Mouse (Mus musculus) liver, embryonic 15.5 days (tissue): ENCODE results near the gene Golgb1. TPM values are rescaled to one million over a fixed set of nuclear protein-coding genes. Genes with fewer than 3 reads are reported as not detected.

Experiments
- ATAC-seq: fragments of 200-750 bp; cut with Nextera tagmentation; 2 replicates; pipeline ENCODE4 v1.8.0; 2017; ENCODE audit warnings: moderate number of reproducible peaks, mild to moderate bottlenecking, moderate library complexity; ENCODE audit not compliant: insufficient read depth
- H3K27ac ChIP-seq: fragments of 300-500 bp; sonication (generic); replicated peaks from 2 replicates; pipeline ENCODE4 v1.5.1; 2015; ENCODE audit warnings: mild to moderate bottlenecking, inconsistent platforms
- H3K27me3 ChIP-seq: fragments of 300-500 bp; sonication (generic); 2 replicates; pipeline ENCODE4 v1.6.1; 2015; ENCODE audit warnings: mild to moderate bottlenecking, inconsistent platforms
- H3K36me3 ChIP-seq: fragments of 300-500 bp; sonication (generic); replicated peaks from 2 replicates; pipeline ENCODE4 v1.6.1; 2015; ENCODE audit warnings: moderate library complexity, mild to moderate bottlenecking, inconsistent platforms
- H3K4me1 ChIP-seq: fragments of 300-500 bp; sonication (generic); replicated peaks from 2 replicates; pipeline ENCODE4 v1.6.1; 2015; ENCODE audit warnings: inconsistent platforms
- H3K4me2 ChIP-seq: fragments of 300-500 bp; sonication (generic); 2 replicates; pipeline ENCODE4 v1.6.1; 2015; ENCODE audit warnings: moderate library complexity, mild to moderate bottlenecking, inconsistent platforms
- H3K4me3 ChIP-seq: fragments of 300-500 bp; sonication (generic); replicated peaks from 2 replicates; pipeline ENCODE4 v1.5.1; 2015; ENCODE audit warnings: mild to moderate bottlenecking, inconsistent platforms
- H3K9ac ChIP-seq: fragments of 300-500 bp; sonication (generic); 2 replicates; pipeline ENCODE4 v1.6.1; 2015; ENCODE audit warnings: moderate library complexity, mild to moderate bottlenecking, inconsistent platforms
- H3K9me3 ChIP-seq: fragments of 300-500 bp; sonication (generic); replicated peaks from 2 replicates; pipeline ENCODE4 v1.6.1; 2016; ENCODE audit warnings: inconsistent platforms
- WGBS: fragments of 180-500 bp; shearing (Covaris S2); methylation state at CpG from one replicate; pipeline ENCODE4 v1.1.7; 2015; ENCODE audit warnings: mixed read lengths; ENCODE audit not compliant: insufficient replicate concordance; 5-methylcytosine and 5-hydroxymethylcytosine counted together
- polyA plus RNA-seq: library from polyadenylated mRNA; unstranded; fragments of >200 nt; fragmentation: Nextera tagmentation; extraction: Ambion mirVana; gene quantifications from 2 replicates; pipeline ENCODE4 v1.2.1, GENCODE M21; 2015

Gene Golgb1
- polyA plus RNA-seq, 1 experiment from 2014 or later: 24.7 TPM

- WGBS: 62% methylated on average over 5 of the region's 5 CpGs
- Histone ChIP-seq H3K9me3 (no peaks in the 10 kb centered on the region), H3K9ac (no peak overlapping the region), H3K4me2 (no peak overlapping the region), H3K36me3 (peaks cover 19% of the 10 kb centered on the region), H3K4me3 (no peak overlapping the region), H3K27me3 (no peaks in the 10 kb centered on the region), H3K4me1 (peaks cover 14% of the 10 kb centered on the region), H3K27ac (no peak overlapping the region)
- ATAC-seq: no peak
These were observed 7.9 kb downstream of the Golgb1 start for GRCm38 (mm10) chr16:36882737-36883343.

DNA sequence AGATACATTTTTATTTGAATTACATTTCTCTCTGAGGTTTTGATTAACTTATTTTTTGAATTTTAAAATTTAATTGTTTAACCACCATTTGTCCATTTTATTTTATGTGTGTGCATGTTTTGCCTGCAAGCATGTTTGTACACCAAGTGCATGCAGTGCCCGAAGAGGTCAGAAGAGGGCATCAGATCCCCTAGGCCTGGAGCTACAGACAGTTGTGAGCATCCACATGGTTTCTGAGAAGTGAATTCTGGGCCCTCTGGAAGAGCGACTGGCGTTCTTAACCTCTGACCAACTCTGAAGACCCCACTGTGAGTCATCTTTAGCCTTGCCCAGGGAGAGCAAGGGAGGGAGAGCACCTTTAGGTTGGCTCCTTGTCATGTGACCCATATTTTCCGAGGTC is 9.9 kb downstream of the Golgb1 start:
- Histone ChIP-seq H3K4me1 (peaks cover 27% of the 10 kb centered on the region), H3K9me3 (no peaks in the 10 kb centered on the region), H3K4me2 (no peak overlapping the region), H3K27ac (no peak overlapping the region), H3K9ac (no peak overlapping the region), H3K27me3 (no peaks in the 10 kb centered on the region), H3K4me3 (no peak overlapping the region), H3K36me3 (peaks cover 36% of the 10 kb centered on the region)
- ATAC-seq: no peak
- 57% methylated on average over 4 of the region's 4 CpGs for WGBS

DNA sequence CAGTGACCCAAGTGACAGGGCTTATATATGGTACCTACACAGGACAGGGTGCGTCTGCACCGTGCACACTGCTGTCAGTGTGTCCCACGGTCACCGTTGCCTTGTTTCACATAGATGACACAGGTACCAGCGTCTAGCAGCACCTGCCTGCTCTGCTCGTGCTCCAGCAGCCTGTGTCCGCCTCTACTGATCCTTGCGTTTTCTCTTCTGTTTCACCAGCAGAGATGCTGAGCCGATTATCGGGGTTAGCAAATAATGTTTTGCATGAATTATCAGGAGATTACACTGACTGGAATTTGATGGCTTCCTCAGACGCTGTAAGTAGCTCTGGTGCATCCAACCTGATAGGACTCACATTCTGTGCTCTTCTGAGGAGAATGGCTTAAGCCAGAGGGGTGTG is 11.0 kb downstream of the Golgb1 start:
- Histone ChIP-seq H3K4me2 (no peak overlapping the region), H3K4me3 (no peak overlapping the region), H3K9me3 (no peaks in the 10 kb centered on the region), H3K4me1 (peaks cover 31% of the 10 kb centered on the region), H3K9ac (no peak overlapping the region), H3K27me3 (no peaks in the 10 kb centered on the region), H3K36me3 (peaks cover 37% of the 10 kb centered on the region), H3K27ac (no peak overlapping the region)
- WGBS: 84% methylated on average over 11 of the region's 11 CpGs
- no peak for ATAC-seq

DNA sequence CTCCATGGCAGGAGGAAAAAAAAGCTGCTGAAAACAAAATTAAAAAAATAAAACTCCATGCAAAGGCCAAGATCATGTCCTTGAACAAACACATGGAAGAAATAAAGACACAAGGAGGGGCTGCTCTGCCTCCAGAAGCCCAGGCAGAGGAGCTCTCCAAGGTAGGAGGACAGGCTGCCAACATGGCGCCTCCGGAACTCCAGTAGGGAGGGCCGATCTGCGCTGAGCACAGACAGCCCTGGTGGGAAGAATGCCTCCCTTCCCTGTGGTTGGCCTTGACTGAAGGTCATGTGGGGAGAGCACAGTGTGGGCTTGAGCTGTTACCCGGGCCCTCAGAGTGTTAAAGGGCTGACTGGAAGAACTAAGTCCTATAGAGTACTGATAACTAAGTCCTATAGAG is 12.6 kb downstream of the Golgb1 start:
- no peak overlapping the region for H3K9ac ChIP-seq
- no peaks in the 10 kb centered on the region for H3K9me3 ChIP-seq
- no peak overlapping the region for H3K27ac ChIP-seq
- ATAC-seq: no peak
- H3K4me2 ChIP-seq: no peak overlapping the region
- peaks cover 47% of the 10 kb centered on the region for H3K4me1 ChIP-seq
- no peak overlapping the region for H3K4me3 ChIP-seq
- H3K36me3 ChIP-seq: peaks cover 43% of the 10 kb centered on the region
- H3K27me3 ChIP-seq: no peaks in the 10 kb centered on the region
- 86% methylated on average over 5 of the region's 5 CpGs for WGBS

- Histone ChIP-seq H3K4me2 (peak overlapping the region; percentile 65), H3K9ac (peak overlapping the region; percentile 57), H3K27me3 (no peaks in the 10 kb centered on the region), H3K27ac (peak overlapping the region; percentile 90), H3K4me1 (peaks cover 61% of the 10 kb centered on the region), H3K36me3 (peaks cover 62% of the 10 kb centered on the region), H3K9me3 (no peaks in the 10 kb centered on the region), H3K4me3 (peak overlapping the region; percentile 25; the same call in 1 of the 2 replicates)
- ATAC-seq: peak; percentile 97
- 28% methylated on average over 3 of the region's 3 CpGs for WGBS
These were observed 15.6 kb downstream of the Golgb1 start for GRCm38 (mm10) chr16:36890559-36890958.

GRCm38 (mm10) chr16:36891415-36891814 is 16.5 kb downstream of the Golgb1 start:
- Histone ChIP-seq H3K9me3 (no peaks in the 10 kb centered on the region), H3K4me3 (no peak overlapping the region), H3K4me2 (peak overlapping the region; percentile 65), H3K4me1 (peaks cover 62% of the 10 kb centered on the region), H3K27ac (peak overlapping the region; percentile 90), H3K27me3 (no peaks in the 10 kb centered on the region), H3K36me3 (peaks cover 63% of the 10 kb centered on the region), H3K9ac (peak overlapping the region; percentile 44; the same call in 1 of the 2 replicates)
- peak; percentile 28 for ATAC-seq
- 51% methylated on average over 4 of the region's 4 CpGs for WGBS

- H3K9ac ChIP-seq: peak overlapping the region; percentile 26; the same call in 1 of the 2 replicates
- no peaks in the 10 kb centered on the region for H3K9me3 ChIP-seq
- peaks cover 63% of the 10 kb centered on the region for H3K4me1 ChIP-seq
- no peaks in the 10 kb centered on the region for H3K27me3 ChIP-seq
- peak; percentile 34 for ATAC-seq
- peak overlapping the region; percentile 90 for H3K27ac ChIP-seq
- no peak overlapping the region for H3K4me3 ChIP-seq
- peak overlapping the region; percentile 45 for H3K4me2 ChIP-seq
- H3K36me3 ChIP-seq: peaks cover 62% of the 10 kb centered on the region
- WGBS: 62% methylated on average over 10 of the region's 10 CpGs
These were observed 18.4 kb downstream of the Golgb1 start for GRCm38 (mm10) chr16:36893317-36893716.

DNA sequence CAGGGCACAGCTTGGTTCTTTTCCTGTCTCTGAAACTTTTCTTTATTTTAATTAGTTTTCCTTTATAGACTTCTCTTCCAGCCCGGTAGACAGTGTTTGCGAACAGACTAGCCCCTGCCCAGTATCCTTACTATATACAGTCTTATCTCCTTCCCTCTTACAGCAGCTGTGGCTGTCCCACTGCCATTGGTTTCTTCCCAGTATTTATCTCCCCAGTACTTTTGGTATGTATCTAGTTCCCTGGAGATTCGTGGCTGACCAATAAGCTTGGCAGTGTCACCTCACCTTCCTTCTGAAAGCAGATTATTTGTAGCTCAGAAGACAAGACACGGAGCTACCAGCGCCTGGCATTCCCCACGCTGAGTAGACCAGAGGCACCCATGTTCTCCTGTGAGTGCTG is 21.8 kb downstream of the Golgb1 start:
- peak; percentile 56 for ATAC-seq
- Histone ChIP-seq H3K4me2 (0 out of 2 replicates have a peak overlapping the region, but pooled peaks have one; percentile 4), H3K27ac (peak overlapping the region; percentile 49), H3K9me3 (no peaks in the 10 kb centered on the region), H3K4me1 (peaks cover 32% of the 10 kb centered on the region), H3K9ac (no peak overlapping the region), H3K27me3 (no peaks in the 10 kb centered on the region), H3K36me3 (peaks cover 74% of the 10 kb centered on the region), H3K4me3 (no peak overlapping the region)
- 55% methylated on average over 6 of the region's 6 CpGs for WGBS

GRCm38 (mm10) chr16:36903156-36903555 is 28.2 kb downstream of the Golgb1 start:
- Histone ChIP-seq H3K4me2 (no peak overlapping the region), H3K27me3 (no peaks in the 10 kb centered on the region), H3K4me3 (no peak overlapping the region), H3K9ac (no peak overlapping the region), H3K9me3 (no peaks in the 10 kb centered on the region), H3K4me1 (no peaks in the 10 kb centered on the region), H3K27ac (no peak overlapping the region), H3K36me3 (peaks cover 60% of the 10 kb centered on the region)
- no peak for ATAC-seq
- WGBS: 82% methylated on average over 5 of the region's 5 CpGs

DNA sequence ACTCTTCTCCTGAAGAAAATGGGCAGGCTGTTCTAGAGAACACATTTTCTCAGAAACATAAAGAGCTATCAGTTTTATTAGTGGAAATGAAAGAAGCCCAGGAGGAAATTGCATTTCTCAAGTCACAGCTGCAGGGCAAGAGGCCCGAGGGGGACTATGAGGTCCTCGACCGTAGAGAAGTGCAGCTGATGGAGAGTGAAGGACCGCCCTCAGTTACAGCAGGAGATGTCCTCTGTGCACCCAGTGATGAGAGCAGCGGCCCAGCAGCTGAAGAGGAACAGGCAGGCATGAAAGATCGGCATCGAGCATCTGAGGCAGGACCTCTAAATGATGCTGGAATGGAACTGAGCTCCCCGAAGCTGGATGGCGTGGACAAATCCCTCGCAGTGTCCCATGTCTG is 37.0 kb downstream of the Golgb1 start:
- no peaks in the 10 kb centered on the region for H3K4me1 ChIP-seq
- H3K36me3 ChIP-seq: peaks cover 59% of the 10 kb centered on the region
- H3K4me3 ChIP-seq: no peak overlapping the region
- H3K9me3 ChIP-seq: no peaks in the 10 kb centered on the region
- WGBS: 82% methylated on average over 10 of the region's 10 CpGs
- H3K4me2 ChIP-seq: no peak overlapping the region
- no peak overlapping the region for H3K27ac ChIP-seq
- no peaks in the 10 kb centered on the region for H3K27me3 ChIP-seq
- no peak for ATAC-seq
- no peak overlapping the region for H3K9ac ChIP-seq

DNA sequence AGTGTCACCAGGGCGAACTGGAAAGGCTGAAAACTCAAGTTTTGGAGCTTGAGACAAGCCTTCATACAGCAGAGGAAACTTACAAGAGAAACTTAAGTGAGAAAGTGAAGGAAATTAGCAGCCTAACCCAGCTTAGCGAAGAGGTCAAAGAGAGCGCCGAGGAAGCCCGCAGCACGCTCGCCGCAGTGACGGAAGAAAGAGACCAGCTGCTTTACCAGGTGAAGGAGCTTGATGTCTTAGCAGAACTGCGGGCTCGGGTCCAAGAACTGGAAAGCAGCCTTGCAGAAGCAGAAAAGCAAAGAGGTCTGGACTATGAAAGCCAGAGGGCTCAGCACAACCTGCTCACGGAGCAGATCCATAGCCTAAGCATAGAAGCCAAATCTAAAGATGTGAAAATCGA is 37.4 kb downstream of the Golgb1 start:
- peaks cover 58% of the 10 kb centered on the region for H3K36me3 ChIP-seq

DNA sequence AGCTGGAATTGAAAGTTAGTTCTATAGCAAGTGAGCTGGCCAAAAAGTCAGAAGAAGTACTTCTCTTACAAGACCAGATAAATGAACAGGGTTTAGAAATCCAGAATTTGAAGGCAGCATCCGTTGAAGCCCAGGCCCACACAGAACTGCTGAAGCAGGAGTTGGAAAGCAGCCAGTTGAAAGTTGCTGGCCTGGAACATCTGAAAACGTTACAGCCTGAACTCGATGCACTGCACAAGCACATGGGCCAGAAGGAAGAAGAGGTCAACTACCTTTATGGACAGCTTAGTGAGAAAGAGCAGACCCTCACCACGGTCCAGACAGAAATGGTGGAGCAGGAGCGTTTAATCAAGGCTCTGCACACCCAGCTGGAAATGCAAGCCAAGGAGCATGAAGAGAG is 39.3 kb downstream of the Golgb1 start:
- no peaks in the 10 kb centered on the region for H3K9me3 ChIP-seq
- no peak overlapping the region for H3K4me3 ChIP-seq
- H3K4me1 ChIP-seq: no peaks in the 10 kb centered on the region
- H3K9ac ChIP-seq: no peak overlapping the region
- H3K36me3 ChIP-seq: peaks cover 58% of the 10 kb centered on the region
- no peak overlapping the region for H3K4me2 ChIP-seq
- no peaks in the 10 kb centered on the region for H3K27me3 ChIP-seq
- WGBS: 70% methylated on average over 5 of the region's 5 CpGs
- ATAC-seq: no peak
- 0 out of 2 replicates have a peak overlapping the region, but pooled peaks have one; percentile 24 for H3K27ac ChIP-seq

More for the DNA sequence above, 37.4 kb downstream of the Golgb1 start:
- WGBS: 84% methylated on average over 13 of the region's 13 CpGs
- no peak overlapping the region for H3K9ac ChIP-seq
- H3K4me1 ChIP-seq: no peaks in the 10 kb centered on the region
- H3K9me3 ChIP-seq: no peaks in the 10 kb centered on the region
- ATAC-seq: no peak
- no peak overlapping the region for H3K27ac ChIP-seq
- no peaks in the 10 kb centered on the region for H3K27me3 ChIP-seq
- no peak overlapping the region for H3K4me2 ChIP-seq
- H3K4me3 ChIP-seq: no peak overlapping the region
